Mouse (Mus musculus): Measurements from ENCODE around the gene Arhgef17. TPM values are rescaled to one million over a fixed set of nuclear protein-coding genes. Genes with fewer than 3 reads are reported as not detected.
A peak's percentile ranks its signal among the peaks of the same experiment; 100 is the strongest.

Arhgef17 gene
- polyA plus RNA-seq, 1 experiment from 2014 or later: 9.3 TPM

DNA sequence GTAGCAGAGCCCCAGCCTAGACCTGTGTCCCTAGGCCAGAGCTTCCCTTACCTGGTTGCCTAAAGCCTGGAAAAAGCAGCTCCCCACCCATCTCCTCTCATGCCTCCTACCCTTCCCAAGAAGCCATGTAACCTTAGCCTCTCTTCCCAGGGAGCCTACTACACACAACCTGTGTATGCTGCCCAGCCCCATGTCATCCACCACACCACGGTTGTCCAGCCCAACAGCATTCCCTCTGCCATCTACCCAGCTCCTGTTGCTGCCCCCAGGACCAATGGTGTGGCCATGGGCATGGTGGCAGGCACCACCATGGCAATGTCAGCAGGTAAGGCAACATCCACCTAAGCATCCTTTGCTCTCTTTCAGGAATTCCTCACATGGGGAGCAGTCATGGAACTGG is 98.0 kb downstream of the Arhgef17 start:
- no peak for DNase-seq (ENCODE audit: low spot score)
- WGBS: 81% methylated on average over 1 of the region's 1 CpGs
- H3K4me3 ChIP-seq: no peak overlapping the region

DNA sequence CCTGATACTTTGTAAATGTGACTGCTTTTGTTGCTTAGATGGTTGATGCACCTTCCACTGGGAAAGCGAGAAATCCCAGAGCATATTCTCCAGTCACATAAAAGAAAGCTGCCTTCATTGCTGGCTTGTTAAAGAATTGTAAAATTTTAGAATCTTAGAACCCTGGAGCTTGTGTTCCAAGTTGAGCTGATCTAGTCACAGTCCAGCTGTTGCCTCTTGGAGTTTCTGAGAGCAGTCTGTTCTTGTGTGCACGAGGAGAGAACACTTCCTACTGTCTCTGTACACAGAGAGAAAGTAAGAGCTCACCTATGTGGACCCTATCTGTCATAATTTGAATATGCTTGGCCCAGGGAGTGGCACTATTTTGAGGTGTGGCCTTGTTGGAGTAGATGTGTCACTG is 103.4 kb downstream of the Arhgef17 start:
- H3K4me1 ChIP-seq: no peaks in the 10 kb centered on the region
- no peaks in the 10 kb centered on the region for H3K27me3 ChIP-seq (replicated peaks; ENCODE audit: low read depth, poor library complexity, severe bottlenecking)
- H3K36me3 ChIP-seq (replicated peaks): peaks cover 34% of the 10 kb centered on the region
- H3K4me3 ChIP-seq: no peak overlapping the region
- DNase-seq (ENCODE audit: low spot score): no peak
- 93% methylated on average over 2 of the region's 2 CpGs for WGBS
- no peaks in the 10 kb centered on the region for H3K9me3 ChIP-seq
- no peak overlapping the region for H3K27ac ChIP-seq (replicated peaks)

More for the DNA sequence above, 98.0 kb downstream of the Arhgef17 start:
- H3K36me3 ChIP-seq (replicated peaks): peaks cover 68% of the 10 kb centered on the region
- H3K4me1 ChIP-seq: no peaks in the 10 kb centered on the region
- H3K27ac ChIP-seq (replicated peaks): no peak overlapping the region
- no peaks in the 10 kb centered on the region for H3K9me3 ChIP-seq
- H3K27me3 ChIP-seq (replicated peaks; ENCODE audit: low read depth, poor library complexity, severe bottlenecking): no peaks in the 10 kb centered on the region

DNA sequence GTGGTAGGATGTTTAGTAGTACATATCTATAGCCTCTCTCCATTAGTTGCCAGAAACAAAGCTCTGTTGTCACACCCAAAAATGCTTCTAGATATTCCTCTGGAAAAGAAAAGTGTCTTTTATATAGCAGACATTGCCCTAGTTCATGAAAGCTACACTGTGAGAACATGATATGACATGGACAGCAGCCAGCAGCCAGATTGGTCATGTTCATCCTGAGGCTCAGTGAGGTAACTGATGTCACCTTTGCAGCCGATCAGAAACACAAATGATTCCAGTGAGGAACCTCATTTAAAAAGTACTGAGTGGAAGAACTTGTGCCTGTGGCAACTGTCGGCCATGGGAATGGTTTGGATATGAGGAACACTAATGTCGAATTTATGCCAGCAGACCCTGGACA is 107.2 kb downstream of the Arhgef17 start:
- 88% methylated on average over 3 of the region's 3 CpGs for WGBS
- Histone ChIP-seq H3K4me1 (no peaks in the 10 kb centered on the region), H3K4me3 (no peak overlapping the region), H3K36me3 (replicated peaks) (peaks cover 23% of the 10 kb centered on the region), H3K27me3 (replicated peaks; ENCODE audit: low read depth, poor library complexity, severe bottlenecking) (no peaks in the 10 kb centered on the region), H3K9me3 (no peaks in the 10 kb centered on the region), H3K27ac (replicated peaks) (no peak overlapping the region)
- no peak for DNase-seq (ENCODE audit: low spot score)

Small RNAs within 50 kb of the gene (microRNA-seq; reads per million reads assigned to microRNA genes)
- 181 reads per million, percentile 56 among the genes with 10 or more reads in this experiment for gene Mir3102

Other genes with a start within 250 kb of the Arhgef17 start
- gene Fam168a, start 225.5 kb downstream of the Arhgef17 start, polyA plus RNA-seq (2016; fragmentation: Nextera tagmentation; extraction: Ambion mirVana): 30.3 and 31.6 TPM in 2 replicates
- 4.8 and 5.2 TPM in 2 replicates for gene Relt, start 68.7 kb downstream of the Arhgef17 start, polyA plus RNA-seq (2016; fragmentation: Nextera tagmentation; extraction: Ambion mirVana)
- gene P2ry6, start 42.5 kb upstream of the Arhgef17 start, polyA plus RNA-seq (2016; fragmentation: Nextera tagmentation; extraction: Ambion mirVana): 1.8 and 3.0 TPM in 2 replicates
- gene P2ry2, start 80.8 kb upstream of the Arhgef17 start, polyA plus RNA-seq (2016; fragmentation: Nextera tagmentation; extraction: Ambion mirVana): 0.31 and 0.50 TPM in 2 replicates
- 18.7 and 20.9 TPM in 2 replicates for gene Fchsd2, start 160.8 kb upstream of the Arhgef17 start, polyA plus RNA-seq (2016; fragmentation: Nextera tagmentation; extraction: Ambion mirVana)

Data from embryonic facial prominence, embryonic 10.5 days (tissue).